Mouse (Mus musculus): Measurements from ENCODE around the gene Zfp583.

GRCm38 (mm10) chr7:6277906-6278305 lies 53.2 kb downstream of the Zfp583 start:
- TF ChIP-seq CTCF (IDR thresholded peaks at IDR 0.05; ENCODE audit: borderline replicate concordance, insufficient read depth, low read length) (no peak), POLR2A (IDR thresholded peaks at IDR 0.05; ENCODE audit: low read depth, low read length) (no peak)
